Mouse (Mus musculus): Measurements from ENCODE around the gene Wt1. TPM values are rescaled to one million over a fixed set of nuclear protein-coding genes. Genes with fewer than 3 reads are reported as not detected.

Gene Wt1
- polyA plus RNA-seq (2012; rRNA removed): 1.2 and 1.4 TPM in 2 replicates

DNA sequence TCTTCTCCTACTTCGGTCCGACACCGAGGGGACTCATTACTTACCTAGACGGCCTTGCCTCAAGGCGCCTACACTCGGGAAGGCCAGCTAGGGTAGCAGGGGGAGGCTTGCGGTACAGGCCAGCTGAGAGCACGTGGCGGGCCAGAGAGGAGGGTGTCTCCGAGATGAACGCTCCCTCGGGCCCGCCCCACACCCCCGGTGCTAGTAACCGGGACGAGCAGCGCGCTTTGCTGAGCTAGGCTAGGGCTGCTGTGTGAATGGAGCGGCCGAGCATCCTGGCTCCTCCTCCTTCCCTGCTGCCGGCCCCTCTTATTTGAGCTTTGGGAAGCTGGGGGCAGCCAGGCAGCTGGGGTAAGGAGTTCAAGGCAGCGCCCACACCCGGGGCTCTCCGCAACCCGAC is at the start of gene Wt1:
Gene Wt1 (plus strand): TSS at position 251 of the 400 bp plus-strand sequence.

GRCm38 (mm10) chr2:105091718-105092117 is 34.6 kb upstream of the Wt1 start, which contains the start of gene Gm11060:
Gene Gm11060, plus strand, starts transcription at chr2:105092018.

Other genes with a start within 250 kb of the Wt1 start
- gene Eif3m, start 109.4 kb upstream of the Wt1 start, polyA plus RNA-seq (2012; rRNA removed): 62.9 and 63.9 TPM in 2 replicates
- gene Gm11060, start 34.5 kb upstream of the Wt1 start, polyA plus RNA-seq (2012; rRNA removed): not detected in 2 replicates
- 4.0 and 4.1 TPM in 2 replicates for gene Them7, start 97.8 kb downstream of the Wt1 start, polyA plus RNA-seq (2012; rRNA removed)